Mouse (Mus musculus): ENCODE measurements around the gene Lage3.
"Not testable (repeated sequence)": the region's sequence is repeated elsewhere in the genome, so short reads cannot be mapped to it uniquely, and the experiment has no call there.

Lage3 gene

DNA sequence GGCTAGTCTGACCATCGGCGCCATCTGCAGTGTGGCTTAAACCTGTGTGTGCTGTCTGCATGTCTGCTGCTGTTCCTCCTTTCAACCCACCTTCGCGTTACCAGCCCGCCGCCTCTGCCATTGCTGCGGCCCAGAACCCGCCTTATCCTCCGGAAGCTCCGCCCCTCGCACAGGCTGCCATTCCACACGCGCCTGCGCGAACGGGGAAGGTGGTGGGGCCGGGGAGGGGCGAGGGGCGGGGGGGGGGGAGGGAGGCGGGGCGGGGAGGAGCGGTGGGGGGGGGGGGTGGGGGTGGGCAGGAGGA is at the start of gene Lage3:
Lage3 (minus strand) TSS at position 152 of the 304 bp plus-strand sequence.
- DNase-seq: peak; percentile 88

DNA sequence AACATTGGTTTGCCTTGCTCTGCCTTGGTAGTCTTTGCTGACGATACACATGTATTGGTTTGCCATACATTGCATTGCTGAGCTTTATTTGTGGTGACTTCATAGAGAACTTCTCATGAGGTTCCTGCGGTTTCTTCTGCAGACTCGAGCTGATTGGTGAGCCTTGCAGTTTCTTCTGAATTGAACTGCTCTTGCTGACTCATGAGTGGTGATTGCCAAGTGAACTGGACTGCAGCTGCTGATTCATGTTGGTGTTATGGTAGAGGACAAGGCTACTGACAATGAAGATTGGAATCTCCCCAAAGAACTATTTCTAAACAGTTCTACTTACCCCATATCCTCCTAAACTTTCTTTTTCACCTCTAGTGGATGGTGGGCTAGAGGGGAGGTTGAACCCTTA is 46.7 kb upstream of the Lage3 start:
- DNase-seq: no peak

DNA sequence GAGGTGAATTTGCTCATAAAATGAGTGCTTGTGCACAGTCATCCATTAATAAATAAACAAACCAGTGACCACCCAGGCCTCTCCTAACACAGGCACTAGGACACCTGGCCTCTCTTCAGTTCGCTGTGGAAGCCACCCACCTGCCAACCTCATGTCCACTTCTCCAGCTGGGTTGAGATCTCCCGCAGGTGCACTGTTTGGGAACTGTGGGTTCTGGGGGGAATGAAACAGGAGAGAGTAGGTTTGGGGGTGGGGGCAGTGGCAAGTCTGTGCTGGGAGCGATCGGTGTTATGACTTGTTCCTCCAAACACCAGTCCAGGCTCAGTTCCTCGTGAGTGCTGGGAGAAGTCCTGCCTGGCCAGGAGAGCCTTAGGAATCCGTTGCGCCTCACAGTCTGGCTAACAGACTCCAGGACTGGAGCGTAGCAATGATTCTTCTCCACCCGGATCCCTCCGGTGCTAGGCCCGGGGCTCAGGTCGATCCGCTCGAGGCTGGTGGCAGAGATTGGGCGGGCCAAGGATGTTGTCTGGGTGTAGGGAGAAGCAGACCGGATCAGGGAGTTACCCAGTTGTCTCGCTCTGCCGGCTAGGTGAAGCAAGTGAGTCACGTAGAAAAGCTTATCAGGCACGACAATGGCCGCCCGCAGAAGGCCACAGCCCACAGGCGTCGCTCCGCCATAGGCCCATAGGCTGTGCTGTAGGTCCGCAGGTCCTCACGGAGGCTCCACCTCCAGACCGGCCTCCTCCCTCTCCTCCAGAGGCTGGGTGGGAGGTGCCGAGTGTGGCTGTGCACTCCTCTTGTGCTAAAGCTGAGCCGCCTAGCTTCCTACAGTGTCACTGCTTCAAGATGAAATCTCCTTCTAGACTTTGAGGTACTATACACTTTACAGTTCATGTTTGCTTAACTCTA is 39.4 kb upstream of the Lage3 start, which contains the start of the genes Fam3a and Ikbkg:
Fam3a (minus strand) TSS at position 738 of the 909 bp plus-strand sequence.
Ikbkg (plus strand) TSS at position 756 of the 909 bp plus-strand sequence.
- DNase-seq: peak; percentile 92

DNA sequence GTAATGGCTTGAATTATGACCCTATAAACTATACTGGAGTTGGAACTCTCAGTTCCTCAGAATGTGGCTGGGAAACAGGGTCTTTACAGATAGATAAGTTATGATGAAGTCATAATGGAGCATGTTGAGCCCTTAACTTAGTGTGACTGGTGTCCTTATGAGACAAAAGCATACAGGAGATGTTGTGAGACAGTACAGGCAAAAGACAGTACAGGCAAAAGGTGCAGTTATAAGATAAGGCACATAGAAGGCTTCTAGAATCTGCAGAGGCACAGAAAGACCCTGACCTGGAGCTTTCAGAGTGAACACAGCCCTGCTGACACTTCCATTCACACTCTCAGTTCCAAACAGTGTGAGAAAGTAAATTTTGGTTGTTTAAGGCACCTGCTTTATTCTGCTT is 34.7 kb upstream of the Lage3 start:
- DNase-seq: no peak

DNA sequence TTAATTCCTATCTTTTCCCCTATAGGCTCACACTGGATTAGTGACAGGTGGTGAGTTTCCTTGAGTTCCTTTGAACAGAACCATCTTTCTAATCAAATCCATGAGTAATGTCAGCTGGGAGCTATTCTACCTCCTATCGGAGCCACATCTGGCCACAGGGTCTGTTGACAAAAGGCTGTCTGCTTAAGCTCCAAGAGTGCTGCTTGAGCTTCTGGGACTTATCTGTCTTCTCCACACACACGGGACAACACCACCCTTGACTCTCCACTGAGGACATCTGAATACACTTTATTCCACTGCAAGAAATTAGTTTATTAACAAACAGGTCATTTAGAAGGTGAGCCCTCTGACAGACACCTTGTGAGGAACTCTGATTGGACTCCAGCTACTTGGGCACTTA is 31.0 kb upstream of the Lage3 start:
- no peak for DNase-seq

DNA sequence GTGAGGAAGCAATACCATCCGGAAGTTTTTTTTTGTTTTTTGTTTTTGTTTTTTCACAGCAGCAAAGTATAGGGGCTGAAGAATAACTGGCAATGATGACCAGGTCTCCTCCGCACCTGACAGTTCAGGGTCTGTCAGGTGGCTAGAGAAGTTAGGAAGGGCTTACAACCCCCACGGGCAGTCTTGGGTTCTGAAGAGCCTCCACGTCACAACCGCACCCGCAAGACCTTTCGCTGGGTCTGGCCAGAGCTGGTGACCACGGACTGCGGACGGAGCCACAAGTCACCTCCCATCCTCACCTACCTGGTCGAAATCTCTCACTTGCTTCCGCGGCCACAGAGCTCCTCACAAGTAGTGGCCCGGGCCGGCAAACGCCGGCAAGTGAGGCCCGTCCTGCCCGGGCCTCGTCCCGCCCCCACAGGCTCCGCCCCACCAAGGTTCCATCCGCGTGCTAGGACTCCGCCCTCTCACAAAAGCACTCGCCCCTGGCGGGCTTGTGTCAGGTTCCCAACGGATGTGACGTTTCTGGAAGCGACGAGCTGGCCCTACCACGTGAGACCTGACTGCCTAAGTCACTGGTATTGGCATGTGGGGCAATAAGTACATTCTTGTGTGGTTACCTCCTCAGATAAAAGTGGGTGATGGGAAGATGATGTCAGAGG is 19.6 kb upstream of the Lage3 start, which contains the start of the genes Ubl4a and Slc10a3:
Ubl4a (minus strand) TSS at position 331 of the 662 bp plus-strand sequence.
Slc10a3 (minus strand) TSS at position 462 of the 662 bp plus-strand sequence.
- peak; percentile 93 for DNase-seq

DNA sequence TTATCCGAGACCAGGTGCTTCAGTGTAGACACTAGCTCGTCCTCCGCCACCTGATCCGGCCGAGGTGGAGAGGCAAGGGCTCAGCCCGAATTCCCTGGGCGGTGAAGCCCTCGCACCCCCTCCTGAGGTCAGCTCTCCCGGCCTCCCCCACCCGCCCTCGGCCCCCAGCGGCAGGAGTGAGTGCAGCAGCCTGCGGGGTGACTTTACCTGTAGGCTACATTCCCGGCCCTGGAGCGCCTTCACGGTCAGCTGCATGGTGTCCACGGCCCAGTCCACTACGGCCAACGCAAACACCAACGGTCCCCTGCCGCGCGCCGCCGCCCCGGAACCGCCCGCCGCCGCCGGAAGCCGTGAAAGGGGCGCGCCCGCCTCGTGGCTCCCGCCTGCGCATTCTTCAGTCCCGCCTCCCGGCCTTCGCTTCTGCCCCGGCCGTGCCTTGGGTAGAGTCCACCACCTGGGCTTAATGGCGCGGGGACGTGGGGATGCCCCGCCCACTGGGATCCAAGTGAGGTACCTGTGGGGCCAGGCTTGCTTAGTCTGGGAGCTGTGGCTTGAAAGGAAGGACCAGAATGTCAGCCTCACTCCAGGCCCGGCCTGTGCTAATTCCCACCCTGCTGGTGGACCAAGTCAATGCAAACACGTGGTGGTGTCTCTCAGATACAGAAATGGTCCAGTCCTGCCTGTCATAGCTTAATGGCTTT is 14.9 kb upstream of the Lage3 start:
- peak; percentile 75 for DNase-seq

DNA sequence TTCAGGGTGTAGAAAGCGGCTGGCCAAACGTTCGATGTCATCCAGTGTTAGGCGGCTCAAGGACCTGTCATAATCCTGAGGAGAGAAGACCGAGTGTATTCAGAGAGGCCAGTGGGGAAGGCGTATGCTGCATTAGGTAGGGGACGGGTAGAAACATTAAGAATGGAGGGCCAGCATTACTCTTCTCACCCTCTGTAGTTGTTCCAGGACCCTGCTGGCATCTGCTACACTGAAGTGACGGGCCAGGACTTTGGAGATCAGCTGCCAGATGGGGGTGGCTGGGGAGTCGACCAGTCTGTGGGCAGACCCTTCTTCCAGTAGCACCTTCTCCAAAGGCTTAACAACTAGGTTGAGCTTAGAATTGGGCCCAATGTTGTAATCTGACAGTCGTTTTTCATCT is 14.1 kb upstream of the Lage3 start:
- no peak for DNase-seq

DNA sequence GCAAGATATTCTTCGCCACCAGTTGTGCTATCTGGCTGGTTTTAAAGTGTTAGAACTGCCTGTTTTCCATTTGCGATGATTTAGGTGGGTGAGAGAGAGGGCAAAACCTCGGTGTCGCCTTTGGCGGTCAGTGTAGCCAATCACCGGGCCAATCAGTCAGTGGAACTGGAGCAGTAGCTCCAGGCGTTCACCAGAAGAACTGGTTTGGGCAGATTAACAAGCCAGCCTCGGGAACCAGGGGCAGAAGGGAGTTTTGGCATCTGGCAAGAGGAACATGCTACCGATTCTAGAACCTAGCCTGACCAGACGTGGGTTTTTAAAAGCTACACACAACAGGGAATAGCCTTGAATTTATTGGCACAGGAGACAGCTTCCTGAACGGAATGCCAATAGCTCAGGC is 5.8 kb upstream of the Lage3 start:
- peak; percentile 35 for DNase-seq

DNA sequence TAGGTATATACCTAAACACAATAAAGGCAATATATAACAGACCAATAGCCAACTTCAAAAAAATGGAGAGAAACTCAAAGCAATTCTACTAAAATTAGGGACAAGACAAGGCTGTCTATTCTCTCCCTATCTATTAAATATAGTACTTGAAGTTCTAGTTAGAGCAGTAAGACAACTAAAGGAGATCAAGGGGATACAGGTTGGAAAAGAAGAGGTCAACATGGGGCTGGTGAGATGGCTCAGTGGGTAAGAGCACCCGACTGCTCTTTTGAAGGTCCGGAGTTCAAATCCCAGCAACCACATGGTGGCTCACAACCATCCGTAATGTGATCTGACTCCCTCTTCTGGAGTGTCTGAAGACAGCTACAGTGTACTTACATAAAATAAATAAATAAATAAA is 3.7 kb upstream of the Lage3 start:
- DNase-seq: not testable (repeated sequence)

DNA sequence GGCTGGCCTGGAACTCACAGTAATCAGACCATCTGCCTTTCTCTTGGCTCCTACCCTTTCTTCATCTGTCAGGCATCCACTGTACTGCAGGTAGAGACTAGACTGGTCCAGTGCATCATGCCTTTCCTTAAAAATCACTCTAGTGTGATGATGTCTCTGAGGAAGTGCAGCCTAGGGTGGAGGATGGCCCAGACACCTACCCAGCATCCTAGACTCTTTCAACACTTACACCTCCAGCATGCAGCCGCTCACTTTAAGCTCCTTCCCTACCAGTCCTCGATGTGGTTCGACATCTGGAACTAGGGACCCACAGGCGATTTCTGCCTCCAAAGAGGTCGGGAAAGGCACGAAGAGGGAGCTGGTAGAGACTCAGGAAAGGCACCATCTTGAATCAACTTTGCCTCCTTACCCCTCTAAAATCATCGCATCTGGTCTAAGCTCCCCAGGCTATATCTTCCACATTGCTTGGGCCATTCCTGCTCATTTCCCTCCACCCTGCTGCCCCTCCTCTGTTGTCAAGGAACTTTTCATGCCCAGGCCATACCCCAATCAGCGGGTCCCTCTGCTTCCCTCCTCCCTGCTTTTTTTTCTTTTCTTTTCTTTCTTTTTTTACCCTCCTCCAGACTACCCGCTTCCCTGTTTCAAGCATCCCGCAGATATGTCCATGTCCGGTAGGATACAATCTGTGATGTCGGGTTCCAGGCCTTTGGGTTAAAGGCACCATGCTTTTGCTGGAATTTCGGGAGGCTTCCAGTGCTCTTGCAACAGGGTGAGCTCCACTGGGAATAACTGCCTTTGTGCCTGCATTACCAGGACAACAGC is 562 bp downstream of the Lage3 start:
- DNase-seq: no peak

DNA sequence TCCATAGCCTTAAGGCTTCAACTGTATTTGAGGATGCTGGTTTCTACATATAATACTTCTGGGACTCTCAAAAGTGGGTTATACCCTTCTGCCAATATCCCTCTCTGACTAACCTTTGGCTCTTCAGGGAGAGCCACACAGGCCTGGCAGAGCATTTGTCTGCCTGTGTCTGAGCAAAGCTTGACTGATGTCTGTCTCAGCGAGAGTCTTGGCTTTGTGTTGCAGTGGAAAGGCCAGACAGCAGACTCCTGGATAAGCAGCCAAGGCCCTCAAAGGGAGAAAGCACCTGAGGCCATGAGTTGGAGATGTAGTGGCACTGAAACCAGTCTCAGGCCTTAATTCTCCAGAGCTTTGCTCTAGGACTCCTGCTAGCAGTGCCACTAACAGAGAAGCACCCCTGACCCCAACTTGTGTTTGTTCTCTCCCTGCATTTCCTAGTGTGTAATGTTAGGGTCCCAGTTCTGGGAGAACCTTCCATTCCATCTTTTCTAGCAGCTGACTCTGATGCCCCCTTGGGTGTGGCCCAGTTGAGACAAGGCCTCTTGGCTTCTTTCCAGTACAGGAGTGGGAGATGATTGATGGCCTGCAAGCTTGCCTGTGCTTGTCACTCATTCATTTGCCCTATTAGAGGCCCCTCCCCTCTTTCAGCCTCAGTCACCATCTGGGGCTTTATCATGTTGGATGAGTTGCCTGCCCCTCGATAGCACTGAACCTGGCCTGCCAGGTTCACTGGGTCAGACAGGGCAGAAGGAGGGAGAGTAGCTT is 23.1 kb downstream of the Lage3 start:
- no peak for DNase-seq

DNA sequence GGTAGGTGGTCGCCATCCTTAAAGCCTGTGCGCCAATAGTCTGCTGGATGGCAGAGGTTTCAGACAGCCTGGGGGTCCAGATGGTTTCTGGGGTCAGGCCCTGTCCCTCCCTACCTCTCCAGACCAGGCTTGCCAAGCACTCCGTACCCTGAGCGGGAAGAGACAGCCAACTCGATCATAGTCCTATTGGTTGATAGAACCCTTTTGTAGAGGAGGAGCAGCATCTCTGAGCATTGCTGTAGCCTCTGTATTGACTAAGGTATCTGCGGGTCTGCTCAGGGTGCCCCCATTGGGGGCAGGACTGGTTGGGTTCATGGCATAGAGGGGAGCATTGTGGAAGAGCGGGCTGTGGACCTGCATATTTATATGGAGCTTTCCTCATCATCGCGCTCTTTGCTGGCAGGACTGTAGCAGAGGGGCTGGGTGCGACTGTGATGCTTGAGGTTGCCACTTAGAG is 24.2 kb downstream of the Lage3 start:
- no peak for DNase-seq

DNA sequence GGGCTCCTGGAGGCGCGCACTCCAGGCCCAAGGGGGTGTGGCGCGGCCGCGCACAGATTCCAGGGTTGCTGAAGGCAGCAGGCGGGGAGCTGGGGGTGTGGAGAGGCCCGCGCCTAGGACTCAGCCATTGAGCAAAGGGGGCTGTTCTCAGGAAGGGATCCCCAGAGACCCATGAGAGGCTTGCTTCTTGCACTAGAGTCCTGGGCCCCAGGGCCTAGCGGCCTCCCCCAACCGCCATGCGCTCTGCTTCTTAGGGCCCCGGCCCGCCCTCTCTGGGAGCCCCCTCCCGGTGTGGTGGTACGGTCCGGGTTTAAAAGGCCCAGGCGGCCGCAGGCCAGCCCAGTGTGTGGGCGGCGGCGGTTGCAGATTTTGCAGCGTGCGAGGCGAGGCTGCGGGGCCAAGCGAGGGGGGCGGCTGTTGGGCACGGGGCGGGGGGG is 24.7 kb downstream of the Lage3 start, which contains the start of gene Plxna3:
Plxna3 (plus strand) TSS at position 342 of the 437 bp plus-strand sequence.
- DNase-seq: peak; percentile 78

DNA sequence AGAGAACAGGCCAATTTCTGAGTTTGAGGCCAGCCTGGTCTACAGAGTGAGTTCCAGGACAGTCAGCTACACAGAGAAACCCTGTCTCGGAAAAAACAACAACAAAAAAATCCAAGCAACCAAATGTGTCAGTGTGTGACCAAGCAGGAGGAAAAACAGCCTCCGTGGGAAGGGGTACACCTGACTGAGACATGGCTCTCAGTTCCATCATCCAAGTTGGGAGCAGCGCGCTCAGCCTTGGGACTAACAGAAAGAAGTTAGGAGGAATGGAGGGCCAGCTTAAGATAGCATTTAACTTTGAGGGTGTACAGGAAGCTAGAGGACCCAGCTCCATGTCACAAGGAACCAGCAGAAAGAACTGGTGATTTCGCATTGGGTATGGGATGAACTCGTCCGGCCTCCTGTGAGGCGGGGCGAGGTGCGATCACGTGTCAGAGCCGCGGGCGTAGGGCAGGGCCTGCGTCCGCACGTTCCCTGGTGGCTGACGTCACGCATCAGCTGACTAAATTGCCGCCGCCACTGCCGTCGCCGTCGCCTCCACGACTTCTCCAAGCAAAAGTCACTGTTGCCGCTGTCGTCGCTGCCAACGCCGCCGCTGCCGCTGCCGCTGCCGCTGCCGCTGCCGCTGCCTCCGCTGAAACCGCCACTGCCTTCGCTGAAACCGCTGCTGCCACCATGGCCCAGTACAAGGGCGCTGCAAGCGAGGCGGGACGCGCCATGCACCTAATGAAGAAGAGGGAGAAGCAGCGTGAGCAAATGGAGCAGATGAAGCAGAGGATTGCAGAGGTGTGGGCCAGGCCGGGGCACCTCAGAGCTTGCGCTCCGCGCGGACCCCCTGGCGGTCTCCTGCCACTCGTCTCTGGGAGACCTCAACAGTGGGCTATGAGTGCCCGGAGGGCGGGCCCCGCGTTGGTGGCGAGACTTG is 40.6 kb downstream of the Lage3 start, which contains the start of gene Fam50a:
Fam50a (plus strand) TSS at position 494 of the 925 bp plus-strand sequence.
- DNase-seq: peak; percentile 93

DNA sequence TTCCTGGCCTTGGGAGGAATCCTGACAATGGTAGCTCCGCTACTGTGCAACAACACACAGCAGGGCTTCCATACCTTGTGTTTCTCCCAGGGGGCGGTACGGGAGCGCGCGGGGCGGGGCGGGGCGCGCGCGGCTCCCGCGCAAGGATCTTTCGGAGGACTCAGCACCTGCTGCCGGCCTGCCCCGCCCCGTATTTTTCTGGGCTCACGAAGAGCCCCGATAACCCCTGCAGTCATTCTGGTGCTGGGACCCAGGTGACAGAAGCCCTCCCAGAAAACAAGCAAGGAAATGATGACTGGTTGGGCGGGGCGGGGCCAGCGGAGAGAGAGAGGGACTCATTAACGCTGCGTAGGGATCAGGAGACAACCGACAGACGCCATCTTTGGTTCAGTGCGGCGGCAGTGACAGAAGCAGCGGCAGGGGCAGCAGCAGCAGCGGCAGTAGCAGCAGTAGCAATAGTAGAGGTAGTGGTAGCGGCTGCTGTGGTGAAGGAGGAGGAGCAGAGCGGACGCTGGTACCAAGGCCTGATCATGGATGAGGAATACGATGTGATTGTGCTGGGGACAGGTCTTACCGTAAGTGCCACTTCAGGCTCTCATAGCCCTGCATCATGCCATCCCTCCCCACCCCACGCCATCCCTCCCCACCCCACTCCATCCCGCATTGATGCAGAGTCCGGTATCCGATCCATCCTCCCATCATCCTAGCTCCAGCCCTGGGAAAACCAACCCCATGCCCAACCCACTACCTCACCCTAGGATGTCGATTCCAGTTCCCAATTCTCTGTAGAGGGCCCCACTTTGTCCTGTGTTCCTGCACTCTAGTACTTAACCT is 48.3 kb downstream of the Lage3 start, which contains the start of gene Gdi1:
Gdi1 (plus strand) TSS at position 132 of the 834 bp plus-strand sequence.
- DNase-seq: peak; percentile 74

Data from lung, postnatal 36 days (tissue).